Mouse (Mus musculus) heart, adult 2 months (tissue): Measurements from ENCODE around the gene Ints4. TPM values are rescaled to one million over a fixed set of nuclear protein-coding genes. Genes with fewer than 3 reads are reported as not detected.

ENCODE experiments used
- DNase-seq, 2 experiments: peaks; one replicate each; pipeline ENCODE4 v3.0.0; 2021
- H3K27ac ChIP-seq: fragments of 200-600 bp; 2 replicates; pipeline ENCODE4 v1.8.1; 2022
- H3K27me3 ChIP-seq: fragments of 200-500 bp; 2 replicates; pipeline ENCODE4 v1.6.1; 2012; ENCODE audit warnings: mild to moderate bottlenecking, low read length, inconsistent platforms, mixed read lengths; ENCODE audit not compliant: control insufficient read depth, insufficient read depth
- H3K36me3 ChIP-seq: fragments of 200-500 bp; 2 replicates; pipeline ENCODE4 v1.6.1; 2012; ENCODE audit warnings: low read length, inconsistent platforms; ENCODE audit not compliant: control insufficient read depth, insufficient read depth
- H3K4me1 ChIP-seq: fragments of 200-500 bp; 2 replicates; pipeline ENCODE4 v1.6.1; 2011; ENCODE audit warnings: low read length; ENCODE audit not compliant: control insufficient read depth, insufficient read depth
- H3K4me3 ChIP-seq: fragments of 200-600 bp; 2 replicates; pipeline ENCODE4 v1.8.1; 2022
- H3K79me2 ChIP-seq: fragments of 200-500 bp; replicated peaks from 2 replicates; pipeline ENCODE4 v1.6.1; 2012; ENCODE audit warnings: mild to moderate bottlenecking, inconsistent platforms, low read length, moderate library complexity, mixed read lengths; ENCODE audit not compliant: control insufficient read depth, insufficient read depth
- H3K9ac ChIP-seq: fragments of 200-500 bp; 2 replicates; pipeline ENCODE4 v1.6.1; 2012; ENCODE audit warnings: low read depth, mild to moderate bottlenecking, control low read depth, inconsistent platforms, low read length, mixed read lengths
- CTCF ChIP-seq: fragments of 200-600 bp; IDR thresholded peaks from 2 replicates; pipeline ENCODE4 v1.8.1; 2022; ENCODE audit warnings: antibody characterized with exemption, mild to moderate bottlenecking, moderate library complexity
- EP300 ChIP-seq: fragments of 200-500 bp; IDR thresholded peaks from 2 replicates; pipeline ENCODE4 v1.6.1; 2011; ENCODE audit warnings: low read depth, low read length, control low read depth; ENCODE audit not compliant: insufficient read depth
- POLR2A ChIP-seq: fragments of 200-500 bp; IDR thresholded peaks from 2 replicates; pipeline ENCODE4 v1.6.1; 2011; ENCODE audit warnings: mild to moderate bottlenecking, low read depth, low read length, control low read depth; ENCODE audit not compliant: insufficient read depth
- WGBS: fragments of 180-500 bp; shearing (Covaris S2); methylation state at CpG from one replicate; pipeline ENCODE4 v1.1.7; 2018; 5-methylcytosine and 5-hydroxymethylcytosine counted together
- intact Hi-C: fragments of 180-260 bp; cut with DNase I; formaldehyde crosslinking; loops from one replicate; pipeline ENCODE4 v1.15.1; 2025
- polyA plus RNA-seq: library from polyadenylated mRNA; depleted of rRNA; stranded (reverse); fragments of >200 nt; gene quantifications from 2 replicates; pipeline ENCODE4 v1.2.3, GENCODE M21; 2012
- total RNA-seq, 2 experiments: library from RNA; stranded (reverse); gene quantifications; 2 replicates each; pipeline ENCODE4 v1.2.3; 2021

Gene Ints4
- total and polyA plus RNA-seq, 3 experiments, result 55.8 to 65.3 (median 61.5) TPM

DNA sequence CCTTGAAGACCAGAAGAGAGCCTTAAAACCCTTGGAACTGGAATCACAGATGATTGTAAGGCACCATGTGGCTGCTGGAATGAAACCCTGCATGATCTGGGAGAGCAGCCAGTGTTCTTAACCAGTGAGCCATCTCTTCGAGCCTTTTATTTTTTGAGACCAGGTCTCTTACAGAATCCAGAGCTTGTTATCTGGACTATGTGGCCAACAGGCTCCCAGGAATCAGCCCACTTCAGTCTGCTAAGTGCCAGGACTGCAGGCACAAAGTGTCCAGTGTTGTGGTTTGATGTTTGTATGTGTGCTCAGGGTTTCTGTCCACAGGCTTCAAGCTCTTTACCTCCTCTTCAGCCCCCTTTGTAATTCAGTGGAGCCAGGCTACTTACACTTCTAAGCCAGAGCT, 34.0 kb downstream of the Ints4 start:
- Histone ChIP-seq H3K4me1 (no peaks in the 10 kb centered on the region; the same call in 1 of the 2 replicates), H3K27me3 (no peaks in the 10 kb centered on the region), H3K27ac (peak overlapping the region; percentile 69), H3K36me3 (peaks cover 15% of the 10 kb centered on the region), H3K79me2 (no peaks in the 10 kb centered on the region), H3K4me3 (no peak overlapping the region), H3K9ac (no peak overlapping the region)
- 63% methylated on average over 1 of the region's 1 CpGs for WGBS
- TF ChIP-seq EP300 (no peak), POLR2A (no peak), CTCF (no peak)
- intact Hi-C loops, result loop anchor here (2.0 kb wide), 1 partner anchor 14 kb away; no protein-coding TSS in a partner anchor
- DNase-seq, result peak in 1 of 2 experiments; percentile 62

DNA sequence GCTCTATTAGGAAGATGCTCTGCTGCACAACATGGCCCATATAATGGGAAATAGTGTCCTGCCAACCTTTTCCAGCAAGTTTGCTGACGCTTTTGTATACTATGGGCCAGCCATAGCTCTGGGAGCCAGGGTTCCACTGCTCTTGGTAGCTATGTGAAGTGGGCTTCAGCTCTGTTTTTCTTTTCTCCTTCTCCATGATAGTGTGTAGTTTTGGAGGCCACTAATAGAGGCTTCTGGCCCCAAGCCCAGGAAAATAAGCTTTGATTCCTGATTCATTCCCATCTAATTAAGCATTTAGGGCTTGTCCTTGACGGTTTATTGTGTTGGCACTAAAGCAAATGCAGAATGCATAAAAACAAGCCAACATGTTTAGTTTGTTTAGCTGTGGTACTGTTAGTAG, 39.2 kb downstream of the Ints4 start:
- intact Hi-C loops, result no loop called here
- no peak for DNase-seq
- Histone ChIP-seq H3K4me1 (no peaks in the 10 kb centered on the region; the same call in 1 of the 2 replicates), H3K79me2 (no peaks in the 10 kb centered on the region), H3K4me3 (no peak overlapping the region), H3K27ac (no peak overlapping the region), H3K9ac (no peak overlapping the region), H3K27me3 (no peaks in the 10 kb centered on the region), H3K36me3 (peaks cover 3% of the 10 kb centered on the region; the same call in 1 of the 2 replicates)
- TF ChIP-seq POLR2A (no peak), CTCF (no peak), EP300 (no peak)
- WGBS, result 90% methylated on average over 2 of the region's 2 CpGs

DNA sequence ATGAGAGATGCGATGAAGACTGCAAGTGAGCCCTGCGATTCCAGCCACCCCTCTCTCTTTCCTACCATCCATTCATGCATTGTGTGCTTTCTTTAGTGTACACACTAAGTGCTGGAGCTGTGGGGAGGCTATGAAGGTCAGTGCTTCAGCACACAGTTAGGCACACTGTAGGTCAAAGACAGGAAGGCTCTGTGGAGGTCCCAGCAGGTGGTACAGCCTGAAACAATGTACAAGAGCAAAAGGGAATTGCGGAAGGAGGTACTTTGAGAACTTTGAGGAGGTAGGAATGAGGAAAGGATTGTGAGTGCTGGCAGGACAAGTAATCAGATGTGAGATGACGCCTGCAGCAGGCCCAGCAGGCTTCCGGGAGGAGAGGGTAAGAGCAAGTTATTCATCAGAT, 54.8 kb downstream of the Ints4 start:
- H3K79me2 ChIP-seq, result no peaks in the 10 kb centered on the region
- H3K36me3 ChIP-seq, result no peaks in the 10 kb centered on the region; the same call in 1 of the 2 replicates
- H3K27ac ChIP-seq, result no peak overlapping the region
- no peak for DNase-seq
- H3K27me3 ChIP-seq, result no peaks in the 10 kb centered on the region
- 92% methylated on average over 5 of the region's 5 CpGs for whole genome bisulfite sequencing
- no peak for TF ChIP-seq POLR2A
- no peak for TF ChIP-seq EP300
- TF ChIP-seq CTCF, result no peak
- no peak overlapping the region for H3K9ac ChIP-seq
- no peaks in the 10 kb centered on the region for H3K4me1 ChIP-seq
- intact Hi-C loops, result no loop called here
- H3K4me3 ChIP-seq, result no peak overlapping the region

DNA sequence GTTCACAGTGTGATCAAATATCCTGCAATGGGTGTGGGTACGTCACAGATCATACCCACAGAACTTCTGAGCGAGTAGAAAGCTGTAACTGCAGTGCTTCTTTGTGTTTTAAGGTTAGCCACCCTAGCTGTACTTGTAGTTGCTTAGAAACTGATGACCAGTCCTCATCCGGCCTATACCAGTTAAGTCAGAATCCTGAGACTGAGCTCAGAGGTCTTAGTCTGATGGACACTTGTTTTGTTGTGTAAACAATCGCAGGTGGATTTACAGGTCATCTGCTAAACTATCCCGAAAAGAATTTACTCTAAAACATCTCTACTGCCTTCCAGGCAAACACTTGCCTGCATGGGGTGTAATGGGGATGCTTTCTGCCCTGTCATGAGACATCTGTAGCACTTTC, 55.8 kb downstream of the Ints4 start:
- no peaks in the 10 kb centered on the region for H3K4me1 ChIP-seq
- no peak overlapping the region for H3K9ac ChIP-seq
- TF ChIP-seq EP300 (no peak), POLR2A (no peak), CTCF (no peak)
- no peak for DNase-seq
- no peaks in the 10 kb centered on the region for H3K27me3 ChIP-seq
- H3K4me3 ChIP-seq, result no peak overlapping the region
- H3K27ac ChIP-seq, result no peak overlapping the region
- WGBS, result 92% methylated on average over 5 of the region's 5 CpGs
- intact Hi-C loops, result no loop called here
- H3K79me2 ChIP-seq, result no peaks in the 10 kb centered on the region
- no peaks in the 10 kb centered on the region; the same call in 1 of the 2 replicates for H3K36me3 ChIP-seq

- H3K4me1 ChIP-seq, result no peaks in the 10 kb centered on the region
- no peaks in the 10 kb centered on the region for H3K79me2 ChIP-seq
- H3K27me3 ChIP-seq, result no peaks in the 10 kb centered on the region
- no peaks in the 10 kb centered on the region for H3K36me3 ChIP-seq
- H3K27ac ChIP-seq, result no peak overlapping the region
- TF ChIP-seq EP300, result no peak
- TF ChIP-seq CTCF, result no peak
- TF ChIP-seq POLR2A, result no peak
- intact Hi-C loops, result no loop called here
- no peak for DNase-seq
- H3K9ac ChIP-seq, result no peak overlapping the region
- H3K4me3 ChIP-seq, result no peak overlapping the region
- 83% methylated on average over 2 of the region's 2 CpGs for WGBS
These were observed 65.7 kb downstream of the Ints4 start for GRCm38 (mm10) chr7:97546462-97546861.

DNA sequence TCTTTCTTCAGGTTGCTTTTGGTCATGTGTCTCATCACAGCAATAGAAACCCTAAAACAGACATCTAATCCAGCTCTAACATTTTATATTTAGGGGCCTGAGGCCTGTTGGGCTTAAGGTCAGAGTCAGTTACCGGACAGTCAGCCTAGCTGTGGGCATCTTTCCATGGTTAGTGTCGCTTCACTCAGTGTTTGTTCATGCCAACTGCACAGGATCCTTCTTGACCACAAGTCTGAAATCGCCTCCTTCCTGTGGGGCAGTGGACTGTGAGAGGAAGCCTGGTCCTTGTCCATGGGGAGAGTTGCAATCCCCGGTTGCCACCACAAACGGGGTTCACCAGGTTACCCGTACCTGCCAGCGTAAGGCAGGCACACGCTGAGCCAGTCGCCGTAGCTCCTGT, 68.5 kb downstream of the Ints4 start:
- Histone ChIP-seq H3K27ac (no peak overlapping the region), H3K36me3 (no peaks in the 10 kb centered on the region), H3K9ac (no peak overlapping the region), H3K27me3 (no peaks in the 10 kb centered on the region), H3K79me2 (no peaks in the 10 kb centered on the region), H3K4me3 (no peak overlapping the region), H3K4me1 (no peaks in the 10 kb centered on the region)
- 94% methylated on average over 10 of the region's 10 CpGs for WGBS
- intact Hi-C loops, result no loop called here
- TF ChIP-seq POLR2A, result no peak
- TF ChIP-seq EP300, result no peak
- TF ChIP-seq CTCF, result no peak
- no peak for DNase-seq
